Mouse (Mus musculus) embryonic facial prominence, embryonic 11.5 days (tissue): Measurements from ENCODE around the gene Gtf2f1. TPM values are rescaled to one million over a fixed set of nuclear protein-coding genes. Genes with fewer than 3 reads are reported as not detected.
A peak's percentile ranks its signal among the peaks of the same experiment; 100 is the strongest.
"Not testable (repeated sequence)": the region's sequence is repeated elsewhere in the genome, so short reads cannot be mapped to it uniquely, and the experiment has no call there.

ENCODE experiments used
- ATAC-seq: fragments of 200-750 bp; cut with Nextera tagmentation; replicated peaks from 2 replicates; pipeline ENCODE4 v1.8.0; 2017; ENCODE audit warnings: low read depth; ENCODE audit not compliant: insufficient number of reproducible peaks, low FRiP score, low TSS enrichment
- DNase-seq: peaks from one replicate; pipeline ENCODE4 v3.0.0-alpha.2; 2015; ENCODE audit warnings: low spot score
- H3K27ac ChIP-seq: fragments of 300-500 bp; sonication (generic); replicated peaks from 2 replicates; pipeline ENCODE4 v1.5.1; 2014; ENCODE audit warnings: mild to moderate bottlenecking, low read depth, low read length, control low read depth
- H3K27me3 ChIP-seq: fragments of 300-500 bp; sonication (generic); 2 replicates; pipeline ENCODE4 v1.6.1; 2014; ENCODE audit warnings: mild to moderate bottlenecking, low read length, moderate library complexity, mixed read lengths; ENCODE audit not compliant: control insufficient read depth, insufficient read depth
- H3K36me3 ChIP-seq: fragments of 300-500 bp; sonication (generic); replicated peaks from 2 replicates; pipeline ENCODE4 v1.6.1; 2014; ENCODE audit warnings: low read depth, mild to moderate bottlenecking, low read length, moderate library complexity, mixed read lengths; ENCODE audit not compliant: control insufficient read depth, insufficient read depth
- H3K4me1 ChIP-seq: fragments of 300-500 bp; sonication (generic); 2 replicates; pipeline ENCODE4 v1.6.1; 2014; ENCODE audit warnings: low read length, mixed read lengths; ENCODE audit not compliant: control insufficient read depth, insufficient read depth
- H3K4me2 ChIP-seq: fragments of 300-500 bp; sonication (generic); 2 replicates; pipeline ENCODE4 v1.6.1; 2014; ENCODE audit warnings: low read depth, mild to moderate bottlenecking, control low read depth, low read length, moderate library complexity
- H3K4me3 ChIP-seq: fragments of 300-500 bp; sonication (generic); 2 replicates; pipeline ENCODE4 v1.5.1; 2014; ENCODE audit warnings: low read depth, low read length, control low read depth
- H3K9ac ChIP-seq: fragments of 300-500 bp; sonication (generic); replicated peaks from 2 replicates; pipeline ENCODE4 v1.6.1; 2014; ENCODE audit warnings: mild to moderate bottlenecking, control low read depth, low read length
- H3K9me3 ChIP-seq: fragments of 300-500 bp; sonication (generic); replicated peaks from 2 replicates; pipeline ENCODE4 v1.6.1; 2016; ENCODE audit warnings: mild to moderate bottlenecking, low read length, inconsistent platforms, mixed read lengths; ENCODE audit not compliant: control insufficient read depth
- WGBS: fragments of 180-500 bp; shearing (Covaris S2); extraction: QIAGEN DNeasy Blood & Tissue Kit; methylation state at CpG from one replicate; pipeline ENCODE4 v1.1.7; 2014; 5-methylcytosine and 5-hydroxymethylcytosine counted together
- polyA plus RNA-seq: library from polyadenylated mRNA; unstranded; fragments of >200 nt; fragmentation: Nextera tagmentation; extraction: Ambion mirVana; gene quantifications from 2 replicates; pipeline ENCODE4 v1.2.1, GENCODE M21; 2014

The Gtf2f1 gene
- 70.1 and 71.1 TPM in 2 replicates for polyA plus RNA-seq

DNA sequence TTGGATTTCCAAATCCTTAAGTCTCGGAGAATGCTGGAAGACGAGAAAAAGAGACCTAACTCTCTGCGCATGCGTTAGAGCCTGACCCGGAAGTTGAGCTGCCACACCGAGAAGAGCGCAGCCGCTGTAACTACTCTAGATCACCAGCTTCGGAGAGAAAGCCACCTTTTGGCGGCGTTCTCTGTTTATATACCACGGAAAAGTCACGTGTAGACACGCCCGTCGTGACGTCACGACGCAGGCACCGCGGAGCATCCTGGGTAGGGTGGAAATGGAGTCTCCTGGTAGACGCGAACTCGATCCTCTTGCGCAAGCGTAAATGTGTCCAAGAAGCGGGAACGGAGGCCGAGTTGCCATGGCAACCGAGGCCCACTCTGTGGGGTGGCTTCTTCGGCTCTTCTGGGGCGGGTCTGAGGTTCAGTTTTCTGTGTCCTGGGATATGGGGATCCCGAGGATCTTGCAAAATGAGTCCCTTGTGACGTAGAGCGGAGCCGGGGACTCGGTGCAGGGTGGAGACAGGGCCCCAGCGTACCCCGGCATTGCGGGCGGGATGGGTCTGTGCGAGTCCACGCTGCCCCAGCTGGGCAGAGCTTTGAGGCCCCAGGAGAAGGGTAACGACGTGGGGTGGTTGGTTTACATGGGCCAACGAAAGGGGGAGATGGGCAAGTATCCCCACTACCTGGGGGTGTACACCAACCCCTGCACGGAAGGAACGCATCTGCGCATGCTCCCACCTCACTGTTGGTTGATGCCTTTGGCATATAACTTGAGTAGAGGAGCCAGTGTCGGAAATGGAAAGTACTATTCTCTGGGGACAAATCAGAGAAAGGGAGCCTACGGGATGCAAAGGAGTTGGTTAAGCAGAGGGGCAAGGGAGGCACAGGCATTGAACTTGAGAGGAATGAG lies at the start of gene Gtf2f1, which contains the start of gene Gm17949:
Gtf2f1 (minus strand) TSS at position 53 of the 906 bp plus-strand sequence.
Gm17949 (plus strand) TSS at position 234 of the 906 bp plus-strand sequence.
- H3K4me3 ChIP-seq: peak within 1 kb of the TSS; percentile 74
- peak within 1 kb of the TSS; percentile 87 for H3K27ac ChIP-seq
- no peaks in the 10 kb centered on the region for H3K4me1 ChIP-seq
- H3K9me3 ChIP-seq: no peaks in the 10 kb centered on the region
- under 1% methylated on average over 51 of the region's 51 CpGs for WGBS
- ATAC-seq (peak; percentile 88), DNase-seq (peak; percentile 100)
- H3K4me2 ChIP-seq: peak within 1 kb of the TSS; percentile 85
- no peaks in the 10 kb centered on the region for H3K27me3 ChIP-seq
- peak within 1 kb of the TSS; percentile 86 for H3K9ac ChIP-seq
- H3K36me3 ChIP-seq: peaks cover 5% of the 10 kb centered on the region; the same call in 1 of the 2 replicates

DNA sequence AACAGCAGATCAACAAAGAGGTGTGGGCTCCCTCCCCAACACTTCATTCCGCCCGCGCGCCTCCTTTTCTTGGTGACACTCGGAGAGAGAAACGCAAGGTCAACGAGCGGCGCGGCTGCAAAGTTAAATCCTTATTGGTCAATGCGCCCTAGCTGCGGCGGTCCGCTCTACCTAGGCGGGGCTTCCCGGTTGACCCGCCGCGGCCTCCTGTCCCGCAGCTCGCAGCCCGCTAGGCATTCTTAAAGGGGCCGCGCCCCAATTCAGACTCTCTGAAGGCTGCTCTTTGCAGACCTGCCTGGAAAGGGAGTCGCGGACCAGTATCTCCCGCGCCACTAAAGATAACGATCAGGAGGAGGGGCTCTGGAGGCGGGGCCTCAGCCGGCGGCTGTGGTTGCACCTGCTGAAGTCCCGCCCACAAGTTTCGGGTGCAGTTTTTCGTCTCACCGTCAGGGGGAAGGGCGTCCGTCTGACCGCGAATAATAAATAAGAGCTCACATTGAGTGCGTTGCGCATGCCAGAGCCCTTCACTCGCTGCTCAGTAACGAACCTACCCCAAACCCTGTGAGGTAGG lies 49.2 kb upstream of the Gtf2f1 start:
- Histone ChIP-seq H3K4me1 (peaks cover 3% of the 10 kb centered on the region), H3K27ac (no peak overlapping the region), H3K36me3 (no peaks in the 10 kb centered on the region), H3K4me2 (peak overlapping the region; percentile 51), H3K9ac (no peak overlapping the region), H3K27me3 (peaks cover 24% of the 10 kb centered on the region), H3K4me3 (peak overlapping the region; percentile 74), H3K9me3 (no peaks in the 10 kb centered on the region)
- peak; percentile 86 for ATAC-seq
- WGBS: under 1% methylated on average over 44 of the region's 44 CpGs
- DNase-seq: peak; percentile 95

DNA sequence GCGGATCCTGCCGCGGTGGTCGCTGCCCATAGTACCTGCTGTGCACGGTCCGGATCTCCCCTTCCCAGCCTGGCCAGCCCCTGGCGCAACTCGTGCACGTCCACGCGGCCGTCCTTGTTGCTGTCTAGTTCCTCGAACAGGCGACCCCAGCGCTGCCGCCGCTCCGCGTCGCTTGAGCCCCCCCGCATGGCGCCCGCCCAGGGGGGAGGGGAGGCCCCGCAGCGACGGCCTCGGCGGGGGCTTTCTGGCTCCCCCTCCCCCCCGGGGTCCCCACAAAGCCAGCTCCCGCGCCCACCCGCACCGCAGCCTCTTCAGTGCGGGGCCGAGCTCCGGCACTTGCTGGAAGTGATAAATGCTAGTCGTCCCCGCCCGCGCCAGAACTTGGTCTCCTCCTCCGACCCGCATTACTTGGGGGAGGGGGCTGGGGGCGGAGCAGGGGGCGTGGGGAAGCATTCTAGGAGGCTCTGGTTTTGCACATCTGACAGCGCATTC lies 48.4 kb upstream of the Gtf2f1 start, which contains the start of gene Slc25a23:
Slc25a23 (minus strand) TSS at position 378 of the 492 bp plus-strand sequence.
- WGBS: 1% methylated on average over 17 of the region's 45 CpGs
- H3K9me3 ChIP-seq: no peaks in the 10 kb centered on the region
- DNase-seq (peak; percentile 84), ATAC-seq (peak; percentile 61)
- peak within 1 kb of the TSS; percentile 74 for H3K4me3 ChIP-seq
- peaks cover 24% of the 10 kb centered on the region for H3K27me3 ChIP-seq
- H3K27ac ChIP-seq: no peak within 1 kb of the TSS
- H3K9ac ChIP-seq: peak within 1 kb of the TSS; percentile 67
- peak within 1 kb of the TSS; percentile 51 for H3K4me2 ChIP-seq
- no peaks in the 10 kb centered on the region; the same call in 1 of the 2 replicates for H3K36me3 ChIP-seq
- peaks cover 3% of the 10 kb centered on the region for H3K4me1 ChIP-seq

DNA sequence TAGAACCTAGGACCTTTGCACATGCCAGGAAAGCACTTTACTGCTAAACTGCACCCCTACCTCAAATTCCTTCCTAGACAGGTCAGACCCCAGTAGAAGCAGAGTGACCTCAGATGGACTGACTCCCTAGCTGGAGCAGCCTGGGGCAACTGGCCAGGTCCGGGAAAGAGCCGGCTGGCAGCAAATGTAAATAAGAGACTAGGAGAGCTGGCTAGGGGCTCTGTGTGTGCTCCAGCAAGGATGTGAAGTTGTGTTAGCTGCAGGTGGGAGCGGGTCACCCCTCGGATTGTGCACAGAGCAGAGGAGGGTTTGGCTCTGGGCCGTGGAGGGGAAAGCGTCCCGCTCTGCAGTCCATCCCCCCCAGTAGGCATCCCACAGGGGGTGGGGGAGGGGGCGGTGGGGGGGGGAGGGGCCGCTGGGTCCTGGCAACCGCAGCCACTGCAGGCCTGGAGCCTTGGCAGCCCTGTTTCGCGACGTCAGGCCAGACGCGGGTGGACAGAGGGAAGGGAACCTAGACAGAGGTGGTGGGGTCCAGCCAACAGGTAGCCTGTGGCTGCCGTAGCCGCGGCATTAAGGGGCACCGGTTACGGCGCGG lies 47.9 kb upstream of the Gtf2f1 start, which contains the start of gene Crb3:
Crb3 (plus strand) TSS at position 215 of the 595 bp plus-strand sequence.
- Histone ChIP-seq H3K9me3 (no peaks in the 10 kb centered on the region), H3K4me3 (peak within 1 kb of the TSS; percentile 74), H3K27me3 (peaks cover 24% of the 10 kb centered on the region), H3K4me1 (peaks cover 3% of the 10 kb centered on the region), H3K9ac (peak within 1 kb of the TSS; percentile 67), H3K4me2 (peak within 1 kb of the TSS; percentile 51), H3K27ac (no peak within 1 kb of the TSS), H3K36me3 (no peaks in the 10 kb centered on the region; the same call in 1 of the 2 replicates)
- ATAC-seq (no peak; the same call in 1 of the 2 replicates), DNase-seq (no peak)
- WGBS: 0% methylated on average over 18 of the region's 22 CpGs

DNA sequence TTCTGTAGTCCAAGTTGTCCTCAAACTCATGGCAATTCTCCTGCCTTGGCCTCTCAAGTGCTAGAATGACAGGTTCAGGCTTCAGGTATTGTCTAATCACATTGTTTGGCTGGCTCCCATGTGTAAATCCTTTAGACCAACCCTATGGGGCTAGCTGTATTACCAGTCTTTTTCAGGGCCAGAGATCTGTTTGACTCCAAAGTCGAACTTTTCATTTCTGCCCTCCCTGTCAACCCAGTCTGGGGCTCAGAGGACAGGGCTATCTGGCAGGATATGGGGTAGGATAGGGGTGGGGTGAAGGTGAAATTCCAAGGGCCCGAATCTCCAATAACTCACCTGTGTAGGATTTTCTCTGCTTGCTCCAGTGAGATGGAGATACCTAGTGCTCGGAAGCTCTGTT lies 45.2 kb upstream of the Gtf2f1 start:
- H3K9ac ChIP-seq: no peak overlapping the region
- WGBS: 85% methylated on average over 3 of the region's 3 CpGs
- no peak overlapping the region for H3K4me2 ChIP-seq
- H3K27ac ChIP-seq: no peak overlapping the region
- peaks cover 4% of the 10 kb centered on the region for H3K27me3 ChIP-seq
- H3K4me1 ChIP-seq: no peaks in the 10 kb centered on the region
- ATAC-seq: no peak
- H3K9me3 ChIP-seq: no peaks in the 10 kb centered on the region
- no peaks in the 10 kb centered on the region; the same call in none of the 2 replicates for H3K36me3 ChIP-seq
- H3K4me3 ChIP-seq: no peak overlapping the region
- no peak for DNase-seq

DNA sequence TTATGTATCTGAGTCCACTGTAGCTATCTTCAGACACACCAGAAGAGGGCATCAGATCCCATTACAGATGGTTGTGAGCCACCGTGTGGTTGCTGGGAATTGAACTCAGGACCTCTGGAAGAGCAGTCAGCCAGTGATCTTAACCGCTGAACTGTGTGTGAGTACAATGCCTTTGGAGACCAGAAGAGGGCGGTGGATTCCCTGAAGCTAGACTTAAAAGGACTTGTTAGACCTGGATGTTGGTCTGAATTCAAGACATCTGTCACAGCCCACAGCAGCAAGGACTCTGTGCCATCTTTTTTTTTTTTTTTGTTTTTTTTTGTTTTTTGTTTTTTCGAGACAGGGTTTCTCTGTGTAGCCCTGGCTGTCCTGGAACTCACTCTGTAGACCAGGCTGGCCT lies 40.6 kb upstream of the Gtf2f1 start:
- not testable (repeated sequence) for H3K27me3 ChIP-seq, DNase-seq, H3K9me3 ChIP-seq, H3K4me2 ChIP-seq, H3K4me3 ChIP-seq, ATAC-seq, H3K36me3 ChIP-seq, H3K4me1 ChIP-seq, H3K27ac ChIP-seq, H3K9ac ChIP-seq
- 85% methylated on average over 4 of the region's 4 CpGs for WGBS

DNA sequence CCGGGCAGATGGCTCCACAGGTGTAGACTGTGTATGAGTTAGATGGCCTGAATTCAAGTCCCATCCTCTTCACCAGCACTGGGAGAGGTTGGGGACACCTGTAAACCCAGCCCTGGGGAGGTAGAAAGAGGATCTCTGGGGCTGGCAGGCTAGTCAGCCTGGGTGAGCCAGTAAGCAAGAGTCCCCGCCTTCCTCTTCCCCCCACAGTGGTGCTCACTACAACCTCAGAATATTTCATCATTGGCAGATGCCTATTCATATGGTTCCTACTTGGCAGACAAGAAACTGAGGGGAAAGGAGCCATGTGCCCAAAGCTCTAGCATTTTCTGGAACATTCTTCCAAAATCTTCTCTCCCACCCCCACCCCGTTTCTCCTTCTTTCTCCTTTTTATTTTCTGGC lies 37.7 kb upstream of the Gtf2f1 start:
- DNase-seq (no peak), ATAC-seq (no peak)
- H3K9ac ChIP-seq: no peak overlapping the region
- no peaks in the 10 kb centered on the region; the same call in 1 of the 2 replicates for H3K36me3 ChIP-seq
- no peaks in the 10 kb centered on the region for H3K4me1 ChIP-seq
- 94% methylated on average over 3 of the region's 3 CpGs for WGBS
- H3K27ac ChIP-seq: no peak overlapping the region
- no peaks in the 10 kb centered on the region for H3K27me3 ChIP-seq
- H3K4me3 ChIP-seq: no peak overlapping the region
- no peak overlapping the region for H3K4me2 ChIP-seq
- H3K9me3 ChIP-seq: no peaks in the 10 kb centered on the region
